Mouse (Mus musculus) heart, embryonic 10.5 days (tissue): ENCODE results near the gene Cxcl15. TPM values are rescaled to one million over a fixed set of nuclear protein-coding genes. Genes with fewer than 3 reads are reported as not detected.
"Not testable (repeated sequence)": the region's sequence is repeated elsewhere in the genome, so short reads cannot be mapped to it uniquely, and the experiment has no call there.

ENCODE experiments used
- DNase-seq: peaks from one replicate; pipeline ENCODE4 v3.0.0-alpha.2; 2017; ENCODE audit warnings: low spot score
- H3K27ac ChIP-seq: fragments of 300-500 bp; sonication (generic); 2 replicates; pipeline ENCODE4 v1.5.1; 2016; ENCODE audit warnings: mild to moderate bottlenecking
- H3K27me3 ChIP-seq: fragments of 300-500 bp; sonication (generic); 2 replicates; pipeline ENCODE4 v1.6.1; 2016; ENCODE audit warnings: mild to moderate bottlenecking; ENCODE audit not compliant: poor library complexity, insufficient read depth, severe bottlenecking
- H3K36me3 ChIP-seq: fragments of 300-500 bp; sonication (generic); 2 replicates; pipeline ENCODE4 v1.6.1; 2016; ENCODE audit warnings: mild to moderate bottlenecking, moderate library complexity
- H3K4me1 ChIP-seq: fragments of 300-500 bp; sonication (generic); 2 replicates; pipeline ENCODE4 v1.6.1; 2016; ENCODE audit warnings: mild to moderate bottlenecking
- H3K4me3 ChIP-seq: fragments of 300-500 bp; sonication (generic); 2 replicates; pipeline ENCODE4 v1.5.1; 2016; ENCODE audit warnings: mild to moderate bottlenecking, moderate library complexity
- H3K9me3 ChIP-seq: fragments of 300-500 bp; sonication (generic); 2 replicates; pipeline ENCODE4 v1.6.1; 2016; ENCODE audit warnings: mild to moderate bottlenecking, moderate library complexity
- WGBS: fragments of 180-500 bp; shearing (Covaris S2); methylation state at CpG from one replicate; pipeline ENCODE4 v1.1.7; 2016; 5-methylcytosine and 5-hydroxymethylcytosine counted together
- polyA plus RNA-seq: library from polyadenylated mRNA; unstranded; fragments of >200 nt; fragmentation: Nextera tagmentation; extraction: Ambion mirVana; gene quantifications from 2 replicates; pipeline ENCODE4 v1.2.1, GENCODE M21; 2016

Gene Cxcl15
- polyA plus RNA-seq, 1 experiment from 2014 or later: 0.15 TPM

DNA sequence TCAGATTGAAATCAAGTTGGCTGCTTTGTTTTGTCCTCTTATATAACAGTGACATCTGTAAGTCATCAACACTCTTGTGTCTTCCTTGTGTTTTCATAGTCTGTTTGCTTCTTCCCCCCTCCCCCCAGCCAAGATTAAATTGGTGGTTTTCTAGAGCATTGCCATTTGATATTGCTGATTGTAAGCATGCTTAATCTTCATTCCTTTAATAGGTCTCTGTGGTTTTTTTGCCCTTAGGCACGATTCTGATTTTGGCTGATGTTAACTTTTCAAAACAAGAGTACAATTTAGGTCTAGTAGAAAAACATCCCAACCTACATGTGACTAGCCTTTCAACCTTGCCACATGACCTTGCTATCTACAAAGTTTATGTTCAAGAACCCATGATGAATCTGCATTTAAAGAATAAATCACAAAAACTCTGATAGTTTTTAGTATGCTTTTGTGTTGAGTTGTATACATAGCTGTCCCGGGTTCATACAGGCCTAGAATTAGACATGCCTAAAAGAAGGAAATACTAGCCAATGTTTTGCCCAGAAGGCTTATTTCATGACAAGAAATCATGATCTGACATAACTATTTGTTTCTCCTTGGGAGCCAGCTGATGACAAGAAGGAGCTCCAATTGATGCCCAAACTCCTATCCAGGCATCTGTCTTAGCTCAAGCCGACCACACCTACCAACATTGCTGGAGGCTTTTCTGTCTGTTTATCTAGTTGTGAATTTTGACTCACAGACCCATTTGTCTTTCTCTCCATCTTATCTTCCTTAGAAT, 13.0 kb downstream of the Cxcl15 start:
- Histone ChIP-seq H3K4me1 (no peaks in the 10 kb centered on the region), H3K27me3 (no peaks in the 10 kb centered on the region), H3K36me3 (no peaks in the 10 kb centered on the region), H3K9me3 (no peaks in the 10 kb centered on the region), H3K4me3 (no peak overlapping the region), H3K27ac (no peak overlapping the region)
- 82% methylated on average over 3 of the region's 3 CpGs for WGBS
- DNase-seq: no peak

DNA sequence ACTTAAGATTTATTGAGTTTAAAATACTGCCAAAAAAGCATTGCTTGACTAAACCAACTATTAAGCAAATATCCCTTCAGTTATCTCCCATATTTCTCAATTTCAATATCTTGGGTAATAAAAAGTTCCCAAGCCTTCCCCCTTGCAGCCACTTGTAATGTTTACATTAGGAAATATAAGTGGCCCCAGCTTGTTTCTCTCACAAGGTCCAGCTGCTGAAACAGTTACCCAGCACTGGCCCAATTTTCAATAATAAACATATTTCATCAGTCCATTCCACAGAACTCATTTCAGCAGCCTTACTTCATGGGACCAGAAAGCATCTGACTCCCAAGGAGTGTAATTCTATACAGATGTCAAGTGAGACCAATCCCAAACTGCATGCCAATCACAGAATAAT, 25.4 kb downstream of the Cxcl15 start:
- Histone ChIP-seq H3K4me1 (no peaks in the 10 kb centered on the region), H3K27me3 (no peaks in the 10 kb centered on the region), H3K36me3 (no peaks in the 10 kb centered on the region), H3K9me3 (no peaks in the 10 kb centered on the region), H3K27ac (no peak overlapping the region), H3K4me3 (no peak overlapping the region)
- DNase-seq: no peak

DNA sequence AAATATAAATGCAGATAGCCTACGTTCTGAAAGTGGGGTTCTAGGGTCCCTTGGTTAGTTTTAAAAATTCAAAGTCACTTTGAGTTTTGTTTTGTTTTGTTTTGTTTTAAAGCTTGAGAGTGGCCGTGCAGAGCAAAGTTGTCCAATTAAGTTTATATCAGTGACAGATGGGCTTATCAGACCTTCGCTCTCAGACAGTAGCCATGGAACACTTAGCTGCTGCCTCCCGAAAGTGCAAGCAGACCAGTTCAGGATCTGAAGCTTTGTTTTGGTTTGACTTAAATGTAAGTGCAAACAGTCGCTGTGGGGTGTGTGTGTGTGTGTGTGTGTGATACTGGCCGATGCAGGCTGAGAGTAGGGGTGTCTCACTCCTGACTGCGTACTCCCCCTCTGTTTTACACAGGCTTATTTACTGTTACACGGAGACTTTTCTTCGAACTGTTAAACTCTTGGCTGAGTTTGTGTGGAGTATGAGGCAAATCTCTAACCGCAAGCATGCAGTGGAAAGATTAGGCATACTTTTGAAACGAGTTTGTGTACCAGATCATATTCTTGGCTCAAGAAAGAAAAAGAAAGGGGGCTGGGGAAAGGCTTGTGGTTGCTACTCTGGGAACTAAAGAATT, 37.9 kb downstream of the Cxcl15 start:
- H3K27ac ChIP-seq: no peak overlapping the region
- H3K27me3 ChIP-seq: no peaks in the 10 kb centered on the region
- no peak for DNase-seq
- H3K9me3 ChIP-seq: no peaks in the 10 kb centered on the region
- H3K4me1 ChIP-seq: no peaks in the 10 kb centered on the region; the same call in 1 of the 2 replicates
- no peaks in the 10 kb centered on the region for H3K36me3 ChIP-seq
- WGBS: 59% methylated on average over 11 of the region's 11 CpGs
- no peak overlapping the region for H3K4me3 ChIP-seq

DNA sequence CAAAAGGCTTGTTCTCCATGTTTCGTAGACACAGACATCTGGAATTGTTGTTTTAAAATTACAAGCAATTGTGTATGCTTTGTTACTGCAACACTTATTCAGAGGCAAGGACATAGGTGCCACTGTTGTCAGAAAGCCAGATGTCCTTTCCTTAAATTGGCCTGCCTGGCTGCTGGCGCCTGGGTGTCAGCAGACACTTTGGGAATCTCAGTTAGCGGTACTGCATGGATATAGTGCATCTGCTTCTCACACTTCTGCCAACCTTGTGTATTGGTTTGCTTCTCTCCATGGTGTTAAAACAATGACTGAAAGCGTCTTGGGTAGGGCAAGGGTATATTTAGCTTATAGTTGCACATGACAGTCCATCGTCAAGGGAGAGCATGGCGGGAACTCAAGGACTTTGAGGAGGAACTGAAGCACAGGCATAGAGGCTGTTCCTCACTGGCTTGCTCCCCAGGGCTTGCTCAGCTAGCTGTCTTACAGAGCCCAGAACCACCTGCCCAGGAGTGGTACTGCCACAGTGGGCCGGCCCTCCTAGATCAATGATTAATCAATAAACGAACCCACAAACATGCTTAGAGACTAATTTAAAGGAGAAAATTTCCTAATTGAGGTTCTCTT, 38.5 kb downstream of the Cxcl15 start:
- H3K4me1 ChIP-seq: no peaks in the 10 kb centered on the region; the same call in 1 of the 2 replicates
- H3K9me3 ChIP-seq: no peaks in the 10 kb centered on the region
- WGBS: 82% methylated on average over 8 of the region's 8 CpGs
- no peak overlapping the region for H3K27ac ChIP-seq
- no peaks in the 10 kb centered on the region for H3K36me3 ChIP-seq
- DNase-seq: no peak
- no peak overlapping the region for H3K4me3 ChIP-seq
- no peaks in the 10 kb centered on the region for H3K27me3 ChIP-seq

DNA sequence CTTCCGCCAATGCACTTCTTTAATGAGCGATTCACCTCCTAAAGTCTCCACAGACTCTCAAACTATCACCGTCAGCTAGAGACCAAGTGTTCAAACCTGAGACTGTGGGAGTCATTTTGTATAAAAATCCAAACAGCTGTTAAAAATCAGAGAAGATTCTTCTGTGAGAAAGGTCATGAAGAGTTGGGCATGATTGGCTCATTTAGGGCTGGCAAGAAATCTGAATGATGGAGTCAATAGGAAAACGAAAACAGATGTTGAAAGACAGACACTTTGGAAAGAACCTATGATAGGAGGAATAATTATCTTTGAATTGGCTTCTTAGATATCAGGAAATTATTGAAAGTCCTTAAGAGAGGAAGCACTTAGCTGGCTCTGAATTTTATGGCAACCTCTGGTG, 40.1 kb downstream of the Cxcl15 start:
- WGBS: 86% methylated on average over 4 of the region's 4 CpGs

DNA sequence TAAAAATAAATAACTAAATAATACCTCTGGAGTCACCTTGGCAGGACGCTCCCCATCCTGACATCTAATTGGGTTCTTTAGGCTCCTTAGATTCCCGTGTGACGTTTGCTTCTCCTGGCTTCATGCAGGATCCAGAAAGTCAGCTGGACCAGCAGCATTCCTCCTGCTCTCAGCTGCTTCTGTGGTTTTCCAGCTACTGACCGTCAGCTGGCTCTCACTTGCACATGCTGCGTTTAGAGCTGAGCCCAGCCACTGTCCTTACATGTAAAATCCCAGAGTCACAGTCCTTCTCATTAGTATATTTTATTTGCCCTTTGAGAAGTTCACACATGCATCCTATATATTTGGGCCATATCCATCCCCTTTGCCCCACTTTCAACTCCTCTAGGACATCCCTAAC, 44.2 kb downstream of the Cxcl15 start:
- no peak overlapping the region for H3K27ac ChIP-seq
- no peaks in the 10 kb centered on the region for H3K4me1 ChIP-seq
- H3K36me3 ChIP-seq: no peaks in the 10 kb centered on the region
- H3K27me3 ChIP-seq: no peaks in the 10 kb centered on the region
- H3K4me3 ChIP-seq: no peak overlapping the region
- no peak for DNase-seq
- 77% methylated on average over 5 of the region's 5 CpGs for WGBS
- H3K9me3 ChIP-seq: no peaks in the 10 kb centered on the region

More for the DNA sequence above, 40.1 kb downstream of the Cxcl15 start:
- no peaks in the 10 kb centered on the region for H3K36me3 ChIP-seq
- no peaks in the 10 kb centered on the region for H3K27me3 ChIP-seq
- no peaks in the 10 kb centered on the region; the same call in 1 of the 2 replicates for H3K4me1 ChIP-seq
- no peak overlapping the region for H3K27ac ChIP-seq
- H3K9me3 ChIP-seq: no peaks in the 10 kb centered on the region
- H3K4me3 ChIP-seq: no peak overlapping the region
- no peak for DNase-seq

DNA sequence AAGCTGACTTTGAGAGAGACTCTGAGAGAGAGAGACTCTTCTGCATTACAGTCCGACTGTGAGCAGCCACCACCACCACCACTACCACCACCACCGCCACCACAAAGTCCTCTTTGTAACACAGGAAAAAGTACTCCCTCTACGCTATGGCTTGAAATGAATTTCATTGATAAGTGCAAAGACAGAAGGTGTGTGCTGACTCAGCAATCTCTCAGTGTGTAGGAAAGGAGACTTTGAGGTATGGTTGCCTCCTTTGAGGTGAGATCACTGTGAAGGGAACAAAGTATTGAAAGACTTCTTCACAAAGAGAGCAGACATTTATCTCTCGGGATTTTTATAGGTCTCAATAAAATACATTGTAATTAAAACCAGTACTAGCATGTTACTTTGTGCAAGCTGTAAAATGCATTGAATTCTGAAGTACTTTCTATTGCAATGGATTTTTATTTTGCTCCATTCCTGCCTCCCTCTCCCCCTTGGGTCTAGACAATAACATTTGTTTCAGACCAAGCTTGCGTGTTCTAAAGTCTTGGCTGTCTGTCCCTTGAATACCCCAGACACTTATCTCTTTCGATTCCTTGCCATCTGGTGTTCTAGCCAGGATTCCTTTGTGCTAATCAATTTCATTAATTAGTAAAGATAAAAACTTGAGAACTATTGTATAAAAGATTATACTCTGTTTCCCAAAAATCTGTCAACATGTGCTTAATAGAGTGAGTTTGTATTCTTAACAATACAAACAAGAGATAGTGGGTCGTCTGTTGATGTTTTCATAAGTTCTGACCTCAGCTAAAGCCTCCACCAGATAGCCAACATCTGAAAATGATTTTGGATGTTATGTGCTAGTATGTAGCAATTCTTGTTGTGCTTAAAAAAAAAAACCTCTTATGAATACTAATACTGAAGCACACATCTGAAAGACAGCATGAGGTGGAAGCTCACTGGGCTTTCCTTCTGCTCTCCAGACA, 46.9 kb downstream of the Cxcl15 start:
- no peaks in the 10 kb centered on the region for H3K4me1 ChIP-seq
- no peaks in the 10 kb centered on the region for H3K9me3 ChIP-seq
- WGBS: 66% methylated on average over 7 of the region's 7 CpGs
- H3K27me3 ChIP-seq: no peaks in the 10 kb centered on the region
- no peak for DNase-seq
- no peaks in the 10 kb centered on the region for H3K36me3 ChIP-seq
- H3K4me3 ChIP-seq: no peak overlapping the region
- no peak overlapping the region for H3K27ac ChIP-seq

DNA sequence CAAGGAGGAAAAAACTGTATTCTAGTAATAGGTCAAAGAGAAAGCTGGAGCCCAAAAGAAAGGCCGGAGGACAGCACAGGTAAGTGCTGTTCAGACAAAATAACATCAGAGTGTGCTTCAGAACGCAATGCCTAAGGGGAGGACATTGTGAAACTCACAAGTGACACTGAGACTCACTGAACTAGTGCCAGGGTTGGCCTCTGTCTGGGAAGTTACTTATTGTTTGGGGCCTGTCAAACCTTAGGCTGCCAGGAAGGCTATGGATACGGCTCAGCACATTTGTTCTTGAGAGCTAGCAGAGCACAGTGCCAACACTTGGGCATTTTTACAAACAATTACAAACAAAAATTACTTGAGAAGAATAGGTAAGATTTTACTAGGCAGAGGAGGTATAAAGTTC, 49.6 kb downstream of the Cxcl15 start:
- Histone ChIP-seq H3K9me3 (no peaks in the 10 kb centered on the region), H3K27ac (no peak overlapping the region), H3K36me3 (no peaks in the 10 kb centered on the region), H3K4me1 (no peaks in the 10 kb centered on the region), H3K4me3 (no peak overlapping the region), H3K27me3 (no peaks in the 10 kb centered on the region)
- WGBS: 84% methylated on average over 3 of the region's 3 CpGs
- no peak for DNase-seq

DNA sequence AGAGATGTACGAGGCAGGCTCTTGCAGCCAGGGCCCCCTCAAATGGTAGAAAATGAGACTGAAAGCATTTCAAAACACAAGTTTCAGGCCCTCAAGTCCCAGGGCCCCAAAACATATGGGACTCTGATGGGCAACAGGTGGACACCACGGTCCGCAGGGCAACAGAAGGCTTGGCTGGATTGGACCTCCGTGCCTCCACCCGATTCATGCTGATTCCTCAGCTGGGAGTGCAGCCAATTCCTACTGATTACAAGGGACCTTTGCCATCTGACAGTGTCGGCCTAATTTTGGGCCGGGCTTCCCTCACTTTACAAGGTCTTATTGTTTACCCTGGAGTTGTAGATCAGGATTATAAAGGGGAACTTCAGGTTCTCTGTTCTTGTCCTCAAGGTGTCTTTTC, 55.8 kb downstream of the Cxcl15 start:
- H3K27me3 ChIP-seq: not testable (repeated sequence)
- 88% methylated on average over 7 of the region's 7 CpGs for WGBS

DNA sequence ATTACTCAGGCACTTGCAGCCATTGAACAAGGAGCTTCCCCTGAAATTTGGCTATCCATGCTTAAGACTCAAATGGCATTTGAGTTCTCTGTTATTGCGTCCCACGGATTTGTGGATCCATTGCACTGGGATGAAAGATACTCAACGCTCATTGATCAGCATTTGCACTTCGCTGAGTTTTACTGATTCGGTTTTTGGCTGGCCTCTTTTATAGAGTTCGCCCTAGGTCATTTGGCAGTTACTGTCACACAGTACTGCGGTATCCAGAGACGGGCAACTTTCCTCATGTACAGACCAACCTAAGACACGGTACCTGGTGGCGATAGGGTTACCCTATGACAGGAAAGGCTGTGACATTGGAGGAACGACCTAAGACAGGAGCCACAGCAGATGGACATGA, 57.1 kb downstream of the Cxcl15 start:
- not testable (repeated sequence) for H3K9me3 ChIP-seq, H3K27me3 ChIP-seq, H3K36me3 ChIP-seq, H3K27ac ChIP-seq, H3K4me1 ChIP-seq, H3K4me3 ChIP-seq, DNase-seq
- 88% methylated on average over 11 of the region's 11 CpGs for WGBS

More for the DNA sequence above, 55.8 kb downstream of the Cxcl15 start:
- not testable (repeated sequence) for H3K4me1 ChIP-seq, H3K36me3 ChIP-seq, DNase-seq, H3K27ac ChIP-seq, H3K4me3 ChIP-seq, H3K9me3 ChIP-seq
